Mouse (Mus musculus): ENCODE results near the gene Pex6. TPM values are rescaled to one million over a fixed set of nuclear protein-coding genes. Genes with fewer than 3 reads are reported as not detected.
A peak's percentile ranks its signal among the peaks of the same experiment; 100 is the strongest.

Gene Pex6
- total RNA-seq, 2 experiments from 2014 or later: 50.8 to 58.9 TPM

DNA sequence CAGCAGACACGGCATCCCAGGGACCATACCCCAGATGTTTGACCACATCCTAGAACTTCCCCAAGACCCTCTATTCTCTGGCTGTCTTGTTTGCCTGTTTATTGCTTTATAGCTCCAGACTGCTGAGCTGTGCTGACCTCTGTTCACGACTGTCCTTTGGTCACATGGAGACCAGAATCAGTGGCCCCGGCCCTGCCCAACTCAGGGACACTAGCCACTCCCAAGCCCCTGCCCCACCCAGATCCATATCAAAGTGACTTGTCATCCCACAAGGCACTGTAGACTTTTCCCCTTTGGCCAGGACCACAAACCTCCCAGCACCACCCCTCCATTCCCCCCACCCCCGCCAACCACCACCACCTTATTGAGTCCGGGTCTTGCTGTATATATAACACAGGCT lies 12.0 kb upstream of the Pex6 start:
- DNase-seq (ENCODE audit: low spot score in 2 of 2): no peak

DNA sequence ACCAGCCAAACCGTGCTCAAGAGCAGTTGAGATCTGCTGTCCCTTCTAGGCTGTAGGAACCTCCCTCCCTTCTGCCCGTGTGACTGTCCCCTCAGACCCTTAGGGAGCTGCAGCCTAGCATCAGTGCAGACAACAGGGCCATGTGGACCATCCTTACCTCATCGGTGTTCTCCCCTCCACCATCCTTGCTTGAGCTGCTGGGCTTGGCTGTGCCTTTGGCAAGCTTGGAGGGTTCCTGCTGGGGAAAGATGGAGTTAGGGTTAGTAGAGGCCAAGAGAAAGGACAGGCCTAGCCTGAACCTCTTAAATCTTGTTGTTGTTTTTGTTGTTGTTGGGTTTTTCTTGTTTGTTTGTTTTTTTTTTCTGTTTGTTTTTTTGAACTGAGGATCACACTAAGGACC lies 11.4 kb upstream of the Pex6 start:
- DNase-seq (ENCODE audit: low spot score in 2 of 2): no peak

DNA sequence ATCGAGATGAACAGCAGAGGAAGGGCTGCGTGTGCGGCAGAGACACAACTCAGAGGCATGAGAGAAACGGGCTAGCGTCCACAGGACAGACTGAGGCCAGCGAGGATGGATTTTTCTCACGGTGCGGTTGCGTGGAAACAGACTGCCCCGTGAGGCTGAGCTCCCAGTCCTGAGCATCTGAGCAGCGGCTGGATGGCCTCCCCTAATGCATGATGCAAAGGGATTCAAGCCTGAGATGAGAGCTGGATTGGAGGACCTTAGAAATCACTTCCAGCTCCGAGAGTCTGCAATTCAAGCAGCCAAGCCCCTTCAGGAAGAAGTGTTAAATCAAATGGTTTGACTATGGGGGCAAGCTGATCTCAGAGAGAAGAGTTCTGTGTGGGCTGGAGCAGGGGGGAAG lies 9.8 kb upstream of the Pex6 start:
- DNase-seq (ENCODE audit: low spot score in 2 of 2): peak in 1 of 2 experiments; percentile 25

DNA sequence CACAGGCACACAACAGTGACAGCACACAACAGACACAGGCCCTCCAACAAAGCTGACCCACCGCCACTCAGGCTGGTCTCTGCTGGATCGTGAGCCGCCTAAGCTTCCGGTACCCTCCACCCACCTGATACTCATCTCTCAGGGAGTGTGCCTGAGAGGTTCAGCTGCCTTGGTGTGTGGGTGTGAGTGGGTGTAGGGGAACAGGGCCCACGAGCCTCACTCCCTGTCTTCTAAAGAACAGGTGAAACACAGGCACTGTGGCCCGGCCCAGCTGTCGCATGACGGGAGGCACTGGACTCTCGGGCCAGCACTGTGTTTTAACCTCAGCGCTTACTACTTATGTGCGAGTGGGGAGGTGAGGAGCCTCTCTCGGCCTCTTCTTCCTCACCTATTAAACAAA lies 9.2 kb upstream of the Pex6 start:
- DNase-seq (ENCODE audit: low spot score in 2 of 2): peak in 1 of 2 experiments; percentile 16

DNA sequence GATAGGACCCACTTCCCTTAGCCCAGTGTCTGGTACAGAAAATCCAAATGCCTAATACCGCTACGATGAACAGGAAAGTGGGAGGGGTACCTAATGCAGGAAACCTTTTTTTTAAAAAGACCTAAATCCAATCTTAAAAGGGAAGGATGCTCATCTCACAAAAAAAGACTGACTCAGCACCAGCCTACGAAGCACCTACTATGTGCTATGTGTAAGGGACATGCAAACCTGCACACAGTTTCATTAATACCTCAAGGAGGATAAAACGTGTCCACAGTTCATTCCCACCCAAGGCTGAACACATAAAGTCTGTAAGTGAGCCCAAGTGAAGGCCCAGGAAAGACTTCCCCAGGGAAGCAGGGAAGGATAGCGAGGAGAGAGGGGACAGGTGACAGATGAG lies 8.8 kb upstream of the Pex6 start:
- no peak for DNase-seq (ENCODE audit: low spot score in 2 of 2)

DNA sequence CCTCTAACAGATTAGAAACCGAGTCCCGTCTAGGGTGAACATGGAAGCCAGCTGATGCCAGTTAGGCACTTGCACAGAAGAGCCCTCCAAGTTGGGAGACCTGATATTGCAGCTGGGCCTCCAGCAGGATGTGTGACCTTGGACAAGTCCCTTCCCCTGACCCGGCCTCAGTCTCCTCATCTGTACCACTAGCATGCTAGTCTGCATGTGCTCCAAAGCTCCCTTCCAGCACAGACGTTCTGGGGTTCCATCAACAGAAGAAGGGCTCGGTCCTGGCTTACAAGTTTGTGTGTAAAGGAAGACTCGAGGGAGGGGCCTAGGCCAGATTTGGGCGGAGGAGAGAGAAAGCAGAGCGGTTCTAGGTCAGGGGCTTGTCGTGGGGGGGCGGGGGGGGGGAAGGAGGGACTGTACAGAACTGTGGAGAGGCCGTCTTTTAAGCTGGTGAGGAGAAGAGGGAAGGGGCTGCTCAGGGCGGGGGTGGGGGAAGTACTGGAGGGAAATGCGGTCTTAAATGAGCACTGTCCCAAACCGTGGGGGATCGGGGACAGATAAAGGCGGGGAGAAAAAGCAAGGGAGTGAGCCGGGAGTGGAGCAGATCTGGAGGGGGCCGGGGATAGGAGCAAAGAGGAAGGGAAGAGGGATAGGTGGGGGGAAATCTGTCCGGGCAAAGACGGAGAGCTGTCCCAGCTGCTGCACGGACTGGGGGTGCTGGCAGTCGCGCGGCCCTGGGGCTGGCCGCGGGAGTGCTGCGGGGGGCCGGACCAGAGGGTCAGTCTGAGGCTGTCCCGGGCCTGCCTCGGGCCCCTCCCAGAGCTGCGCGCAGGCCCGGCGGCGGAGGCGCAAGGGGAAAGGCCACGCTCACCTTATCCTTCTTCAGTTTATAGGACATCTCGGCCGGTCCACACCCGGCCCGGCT lies 7.0 kb upstream of the Pex6 start:
- DNase-seq (ENCODE audit: low spot score in 2 of 2): no peak

DNA sequence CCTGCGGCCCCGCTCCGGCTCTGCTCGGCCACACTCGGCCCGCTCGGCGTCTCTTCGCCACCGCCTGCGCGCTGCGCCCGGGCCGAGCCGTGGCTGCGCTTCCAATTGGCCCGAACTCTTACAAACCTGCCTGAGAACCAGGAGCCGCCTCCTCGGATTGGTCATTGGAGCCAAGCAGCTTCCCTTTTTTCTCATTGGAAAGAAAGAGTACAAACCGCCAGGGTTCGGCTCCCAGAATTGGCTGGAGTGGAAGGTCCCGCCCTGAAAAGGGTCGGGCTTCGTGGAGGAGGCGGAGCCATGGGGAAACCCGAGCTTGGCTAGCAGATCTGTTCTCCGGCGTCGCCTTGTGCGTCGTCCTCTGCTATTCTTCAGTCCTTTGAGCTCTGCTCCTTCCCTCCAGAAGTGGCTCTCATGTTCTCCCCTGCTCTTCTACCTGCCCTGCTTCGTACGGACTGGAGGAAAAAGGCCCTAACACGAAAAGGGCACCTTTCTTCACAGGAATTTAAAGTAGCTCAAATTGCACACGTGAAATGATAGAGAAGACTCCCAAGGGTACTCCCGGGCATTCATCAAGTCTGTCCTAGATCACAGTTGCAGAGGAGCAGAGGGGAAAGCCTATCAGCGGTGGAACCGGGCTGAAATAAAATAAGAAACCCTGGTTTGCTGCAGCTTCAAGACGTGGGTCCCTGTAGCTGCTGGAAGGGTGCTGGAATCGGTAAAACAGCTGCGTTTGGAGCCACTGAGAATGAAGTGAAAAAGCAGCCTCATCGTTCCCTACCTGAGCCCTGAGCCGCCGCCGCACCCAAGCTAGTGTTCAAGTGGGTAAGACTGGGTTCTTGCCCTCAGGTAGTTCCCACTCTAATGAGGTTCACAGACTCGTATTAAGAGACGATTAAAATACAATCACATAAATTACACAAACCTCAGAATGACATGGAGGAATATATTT lies 6.1 kb upstream of the Pex6 start, which contains the start of gene Ppp2r5d:
Gene Ppp2r5d (minus strand): TSS at position 225 of the 949 bp plus-strand sequence.
- peak; percentile 93 to 96 for DNase-seq (ENCODE audit: low spot score in 2 of 2)

DNA sequence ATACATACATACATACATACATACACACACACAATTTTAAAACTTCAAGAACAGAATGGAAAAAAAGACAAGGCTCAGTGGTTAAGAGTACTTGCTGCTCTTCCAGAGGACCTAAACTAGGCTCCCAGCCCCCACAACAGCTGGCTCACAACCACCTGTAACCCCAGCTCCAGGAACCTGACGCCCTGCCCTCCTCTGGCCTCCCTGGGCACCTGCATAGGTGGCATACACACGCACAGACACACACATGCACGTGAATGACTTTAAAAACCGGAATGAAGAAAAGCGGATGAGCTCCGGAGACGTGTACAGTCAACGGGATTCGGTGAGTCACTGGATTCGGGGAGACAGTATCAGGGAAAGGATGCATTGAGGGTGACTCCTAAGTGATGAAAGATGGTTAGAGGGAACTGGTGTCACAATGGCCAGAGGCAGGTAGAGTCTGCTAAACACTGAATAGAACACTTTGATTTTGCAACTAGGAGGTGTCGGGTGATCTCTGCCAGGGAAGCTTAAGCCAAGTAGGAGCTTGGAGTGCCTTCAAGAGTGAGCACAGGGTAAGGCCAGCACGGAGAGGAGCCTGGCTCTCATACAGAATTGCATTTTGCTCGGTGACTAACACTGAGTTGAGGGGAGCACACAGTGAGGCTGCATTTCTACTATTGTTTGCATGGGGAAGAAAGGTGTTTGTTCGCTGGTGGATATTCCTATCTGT lies 4.7 kb upstream of the Pex6 start:
- DNase-seq (ENCODE audit: low spot score in 2 of 2): no peak

DNA sequence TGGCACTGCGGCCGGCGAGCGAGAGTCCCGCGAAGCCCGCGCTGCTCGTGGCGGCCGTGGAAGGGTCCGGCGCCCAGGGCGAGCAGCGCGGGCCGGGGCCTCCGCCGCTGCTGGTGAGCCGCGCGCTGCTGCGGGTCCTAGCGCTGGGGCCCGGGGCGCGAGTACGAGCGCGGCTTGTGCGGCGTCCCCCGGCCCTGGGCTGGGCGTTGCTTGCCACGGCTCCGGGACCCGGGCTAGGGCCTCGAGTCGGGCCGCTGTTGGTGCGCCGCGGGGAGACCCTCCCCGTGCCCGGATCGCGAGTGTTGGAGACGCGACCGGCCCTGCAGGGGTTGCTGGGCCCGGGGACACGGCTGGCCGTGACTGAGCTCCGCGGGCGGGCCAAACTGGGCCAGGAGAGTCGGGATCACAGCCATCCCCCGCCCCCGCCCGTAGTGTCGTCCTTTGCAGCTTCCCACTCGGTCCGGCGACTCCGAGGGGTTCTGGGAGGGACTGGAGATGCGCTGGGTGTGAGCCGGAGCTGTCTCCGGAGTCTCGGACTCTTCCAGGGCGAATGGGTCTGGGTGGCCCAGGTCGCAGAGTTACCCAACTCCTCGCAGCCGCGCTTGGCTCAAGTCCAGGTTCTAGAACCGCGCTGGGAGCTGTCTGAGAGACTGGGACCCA lies 479 bp downstream of the Pex6 start:
- DNase-seq (ENCODE audit: low spot score in 2 of 2): peak; percentile 36 to 49

DNA sequence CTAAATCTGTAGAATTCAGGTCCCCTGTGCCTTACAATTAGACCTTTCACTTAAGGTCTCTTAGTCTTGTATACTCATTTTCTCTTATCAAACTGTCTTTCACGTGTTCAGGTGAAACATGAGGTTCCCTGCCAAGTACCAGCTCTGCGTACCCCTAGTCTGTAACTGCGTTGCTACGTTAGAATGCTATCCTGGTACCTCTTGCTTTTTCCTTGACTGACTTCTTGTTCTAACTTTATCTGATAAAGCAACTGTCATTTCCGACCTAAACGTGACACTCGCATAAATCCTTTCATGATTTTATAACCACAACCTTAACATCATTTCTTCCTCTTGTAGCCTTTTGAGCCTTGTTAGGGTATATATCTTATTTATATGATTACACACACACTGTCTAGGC lies 1.2 kb downstream of the Pex6 start:
- no peak for DNase-seq (ENCODE audit: low spot score in 2 of 2)

DNA sequence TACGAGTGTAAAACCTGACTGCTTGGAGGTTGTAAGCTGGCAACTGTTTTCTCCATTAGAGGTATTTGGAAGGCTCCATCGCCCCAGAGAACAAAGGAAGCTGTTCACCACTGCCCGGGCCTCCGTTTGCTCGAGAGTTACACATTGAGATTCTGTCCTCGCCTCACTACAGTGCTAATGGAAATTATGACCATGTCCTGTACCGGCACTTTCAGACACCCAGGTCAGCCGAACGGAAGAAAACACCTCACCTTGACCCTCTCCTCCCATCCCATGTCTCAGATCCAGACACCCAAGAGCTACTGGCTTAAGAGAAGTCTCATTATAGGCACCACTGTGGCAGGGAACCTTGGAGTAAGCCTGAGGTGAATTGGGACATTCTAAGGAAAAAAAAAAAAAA lies 2.6 kb downstream of the Pex6 start:
- no peak for DNase-seq (ENCODE audit: low spot score in 2 of 2)

DNA sequence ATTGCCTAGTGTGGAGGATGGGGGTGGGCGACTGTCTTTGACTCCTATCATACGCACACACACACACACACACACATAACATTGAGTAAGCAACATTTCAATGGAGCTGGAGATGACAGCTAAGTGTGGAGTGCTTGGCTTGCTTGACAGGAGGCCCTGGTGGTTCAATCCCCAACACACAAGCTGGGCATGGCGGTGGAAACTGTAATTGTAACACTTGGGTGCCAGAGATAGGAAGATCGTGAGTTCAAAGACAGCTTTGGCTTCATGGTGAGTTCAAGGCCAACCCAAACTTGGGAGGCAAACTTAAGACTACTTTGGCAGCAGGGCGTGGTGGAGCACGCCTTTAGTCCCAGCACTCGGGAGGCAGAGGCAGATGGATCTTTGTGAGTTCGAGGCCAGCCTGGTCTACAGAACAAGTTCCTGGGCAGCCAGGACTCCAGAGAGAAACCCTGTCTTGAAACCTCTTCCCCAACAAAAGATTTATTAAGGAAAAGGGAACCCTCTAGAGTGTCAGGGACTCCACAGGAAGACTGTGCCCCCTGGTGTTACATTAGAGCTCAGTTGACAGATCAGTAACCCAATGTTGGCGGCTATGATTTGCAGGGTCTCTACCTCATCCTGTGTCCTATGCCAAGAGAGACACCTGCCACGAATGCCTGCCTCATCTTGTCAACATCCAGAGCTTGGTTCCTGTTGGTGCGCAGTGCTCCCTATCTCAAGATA lies 3.7 kb downstream of the Pex6 start:
- DNase-seq (ENCODE audit: low spot score in 2 of 2): no peak

DNA sequence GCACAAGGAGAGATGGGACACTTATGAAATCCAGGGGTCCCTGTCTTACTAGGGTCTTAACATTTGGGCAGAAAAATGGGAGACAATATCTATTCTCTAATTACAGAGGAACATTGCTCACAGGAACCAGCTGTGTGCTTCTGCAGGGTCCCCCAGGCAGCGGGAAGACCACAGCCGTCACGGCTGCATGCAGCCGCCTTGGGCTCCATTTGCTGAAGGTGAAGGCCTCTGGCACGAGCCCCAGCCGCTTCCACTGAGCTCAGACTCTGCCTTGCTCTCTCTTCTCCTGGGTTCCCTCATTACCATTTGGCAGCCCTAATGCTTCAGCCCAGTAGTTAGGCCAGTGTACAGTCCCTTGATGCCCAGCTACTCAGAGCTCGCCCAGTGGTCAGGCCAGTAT lies 9.8 kb downstream of the Pex6 start:
- no peak for DNase-seq (ENCODE audit: low spot score in 2 of 2)

DNA sequence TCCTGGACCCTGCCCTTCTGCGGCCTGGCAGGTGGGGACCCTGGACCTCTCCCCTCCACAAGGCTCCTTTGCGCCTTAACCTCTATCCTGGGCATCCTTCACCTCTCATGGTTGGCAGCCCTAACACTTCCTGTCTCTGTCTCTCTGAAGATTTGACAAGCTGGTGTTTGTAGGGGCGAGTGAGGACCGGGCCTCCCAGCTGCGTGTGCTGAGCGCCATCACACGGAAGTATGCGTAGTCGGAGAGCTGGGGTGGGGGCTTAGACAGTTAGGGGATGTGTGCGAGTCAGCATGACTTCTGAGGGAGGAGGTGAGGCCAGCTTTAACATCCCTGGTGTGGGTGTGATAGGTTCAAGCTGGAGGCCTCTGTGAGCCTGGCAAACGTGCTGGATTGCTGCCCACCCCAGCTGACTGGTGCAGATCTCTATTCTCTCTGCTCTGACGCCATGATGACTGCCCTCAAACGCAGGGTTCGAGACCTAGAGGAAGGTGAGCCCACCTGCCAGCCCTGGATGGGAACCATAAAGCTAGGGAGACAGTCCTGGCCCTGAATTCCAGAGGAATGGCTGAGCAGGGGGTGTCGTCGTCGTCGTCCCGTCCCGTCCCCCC lies 13.3 kb downstream of the Pex6 start:
- DNase-seq (ENCODE audit: low spot score in 2 of 2): no peak

DNA sequence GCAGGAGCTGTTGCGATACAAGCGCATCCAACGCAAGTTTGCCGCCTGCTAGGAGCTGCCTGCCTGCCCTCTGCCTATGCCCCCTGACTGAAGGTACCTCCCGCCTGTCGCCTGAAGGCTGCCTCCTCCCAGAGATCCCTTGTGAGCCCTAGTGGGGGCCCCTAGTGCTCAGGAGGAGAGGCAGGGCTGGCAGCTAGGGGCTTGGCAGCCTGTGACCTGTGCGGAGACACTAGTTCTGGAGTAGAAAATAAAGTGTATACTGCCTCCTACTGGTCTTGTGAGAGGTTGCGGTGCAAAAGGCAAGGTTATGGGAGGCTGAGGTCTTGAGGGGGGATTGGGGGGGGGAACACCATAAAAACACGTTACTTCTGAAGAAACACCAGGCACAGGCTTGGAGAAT lies 14.0 kb downstream of the Pex6 start:
- DNase-seq (ENCODE audit: low spot score in 2 of 2): no peak

DNA sequence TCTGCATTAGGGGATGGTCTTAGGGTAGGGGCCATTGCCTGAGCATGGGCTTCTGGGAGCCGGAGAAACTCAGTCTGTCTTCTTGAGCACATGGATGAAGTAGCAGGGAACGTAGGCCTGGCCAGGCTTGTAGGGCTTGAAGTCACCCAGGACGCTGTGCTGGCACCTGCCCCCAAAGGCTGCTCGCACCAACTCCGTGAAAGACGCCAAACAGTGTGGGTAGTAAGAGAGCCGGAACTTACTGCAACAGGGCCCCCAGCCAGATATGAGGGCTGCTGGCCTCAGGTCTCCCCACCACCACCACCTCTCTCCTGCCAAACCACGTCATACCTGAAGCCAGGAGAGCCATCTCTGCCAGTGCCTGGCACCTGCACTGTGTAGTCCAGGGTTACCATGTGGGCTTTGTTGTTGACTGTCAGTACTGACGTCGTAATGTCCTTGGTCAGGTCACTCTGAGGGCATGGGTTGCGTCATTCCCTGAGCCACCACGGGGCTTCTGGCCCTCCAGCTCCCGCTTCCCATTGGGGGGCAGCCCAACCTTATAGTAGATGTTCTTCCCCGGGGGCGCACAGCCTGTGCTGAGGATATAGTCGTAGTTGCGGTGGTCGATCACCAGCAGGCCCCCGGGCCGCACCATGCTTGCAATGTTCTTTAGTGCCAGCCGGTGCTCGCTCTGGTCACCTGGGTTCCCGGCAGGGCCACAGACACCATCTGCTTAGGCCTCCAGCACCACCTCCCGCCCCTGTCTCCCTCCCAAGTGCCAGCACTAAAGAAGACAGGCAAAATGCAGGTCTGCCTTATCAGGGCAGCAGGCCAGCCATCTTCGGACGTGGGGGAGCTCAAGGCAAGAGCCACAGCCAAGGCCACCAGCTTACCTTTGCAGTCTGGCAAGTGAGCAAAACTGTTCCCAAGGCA lies 14.7 kb downstream of the Pex6 start:
- DNase-seq (ENCODE audit: low spot score in 2 of 2): no peak

DNA sequence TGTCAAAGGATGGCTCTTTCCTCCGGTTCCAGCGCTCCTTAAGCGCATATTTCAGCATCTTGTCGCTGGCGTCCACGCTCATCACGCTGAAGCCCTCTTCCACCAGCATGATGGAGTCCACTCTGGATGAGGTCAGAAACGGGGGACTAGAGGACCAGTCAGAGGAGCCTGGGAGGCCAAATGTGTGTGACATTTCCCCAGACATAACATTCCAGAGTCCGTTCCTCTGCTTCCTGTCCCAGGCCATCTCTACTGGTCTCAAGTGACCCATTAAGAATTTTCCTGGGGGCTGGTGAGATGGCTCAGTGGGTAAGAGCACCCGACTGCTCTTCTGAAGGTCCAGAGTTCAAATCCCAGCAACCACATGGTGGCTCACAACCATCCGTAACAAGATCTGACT lies 16.0 kb downstream of the Pex6 start:
- no peak for DNase-seq (ENCODE audit: low spot score in 2 of 2)

DNA sequence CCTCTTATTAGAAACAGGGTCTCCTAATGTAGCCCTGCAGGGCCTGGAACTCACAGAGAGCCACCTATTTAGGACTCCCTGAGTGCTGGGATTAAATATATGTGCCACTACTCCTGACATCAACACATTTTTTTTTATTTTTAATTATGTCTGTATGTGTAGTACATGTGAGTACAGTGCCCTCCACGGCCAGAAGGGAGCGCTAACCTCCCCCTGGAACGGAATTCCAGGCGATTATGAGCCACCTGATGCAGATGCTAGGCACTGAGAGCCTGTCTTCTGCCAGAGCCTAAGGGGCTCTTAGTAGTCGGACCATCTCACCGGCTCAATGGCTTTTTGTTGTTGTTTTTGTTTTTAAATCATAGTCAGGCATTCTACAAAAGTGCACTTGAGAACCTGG lies 16.8 kb downstream of the Pex6 start:
- DNase-seq (ENCODE audit: low spot score in 2 of 2): no peak

DNA sequence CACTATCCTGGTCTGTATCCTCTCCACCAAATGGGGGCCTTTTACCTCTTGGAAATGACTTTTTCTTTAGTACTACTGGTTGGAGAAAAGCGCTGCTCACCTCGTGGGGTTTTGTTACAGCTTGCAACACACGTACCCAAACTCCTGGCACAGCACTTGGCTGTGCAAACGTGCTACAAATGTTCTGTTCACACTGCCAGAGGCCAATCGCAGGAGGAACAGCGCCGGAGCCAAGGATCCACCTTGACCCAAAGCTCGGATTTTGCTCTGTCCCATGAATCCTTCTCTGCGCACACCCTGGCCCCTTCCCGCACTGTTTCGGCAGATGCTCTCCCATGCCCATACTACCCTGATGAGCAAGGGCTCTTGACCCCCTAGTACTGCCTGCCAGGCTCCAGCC lies 17.2 kb downstream of the Pex6 start:
- no peak for DNase-seq (ENCODE audit: low spot score in 2 of 2)

Data from left cerebral cortex, adult 18-20 months (tissue).